Mouse (Mus musculus) embryonic facial prominence, embryonic 11.5 days (tissue): ENCODE measurements around the gene Chtop. TPM values are rescaled to one million over a fixed set of nuclear protein-coding genes. Genes with fewer than 3 reads are reported as not detected.

Experiments used
- ATAC-seq: fragments of 200-750 bp; cut with Nextera tagmentation; replicated peaks from 2 replicates; pipeline ENCODE4 v1.8.0; 2017; ENCODE audit warnings: low read depth; ENCODE audit not compliant: insufficient number of reproducible peaks, low FRiP score, low TSS enrichment
- DNase-seq: peaks from one replicate; pipeline ENCODE4 v3.0.0-alpha.2; 2015; ENCODE audit warnings: low spot score
- H3K27ac ChIP-seq: fragments of 300-500 bp; sonication (generic); replicated peaks from 2 replicates; pipeline ENCODE4 v1.5.1; 2014; ENCODE audit warnings: mild to moderate bottlenecking, low read depth, low read length, control low read depth
- H3K27me3 ChIP-seq: fragments of 300-500 bp; sonication (generic); 2 replicates; pipeline ENCODE4 v1.6.1; 2014; ENCODE audit warnings: mild to moderate bottlenecking, low read length, moderate library complexity, mixed read lengths; ENCODE audit not compliant: control insufficient read depth, insufficient read depth
- H3K36me3 ChIP-seq: fragments of 300-500 bp; sonication (generic); replicated peaks from 2 replicates; pipeline ENCODE4 v1.6.1; 2014; ENCODE audit warnings: low read depth, mild to moderate bottlenecking, low read length, moderate library complexity, mixed read lengths; ENCODE audit not compliant: control insufficient read depth, insufficient read depth
- H3K4me1 ChIP-seq: fragments of 300-500 bp; sonication (generic); 2 replicates; pipeline ENCODE4 v1.6.1; 2014; ENCODE audit warnings: low read length, mixed read lengths; ENCODE audit not compliant: control insufficient read depth, insufficient read depth
- H3K4me2 ChIP-seq: fragments of 300-500 bp; sonication (generic); 2 replicates; pipeline ENCODE4 v1.6.1; 2014; ENCODE audit warnings: low read depth, mild to moderate bottlenecking, control low read depth, low read length, moderate library complexity
- H3K4me3 ChIP-seq: fragments of 300-500 bp; sonication (generic); 2 replicates; pipeline ENCODE4 v1.5.1; 2014; ENCODE audit warnings: low read depth, low read length, control low read depth
- H3K9ac ChIP-seq: fragments of 300-500 bp; sonication (generic); replicated peaks from 2 replicates; pipeline ENCODE4 v1.6.1; 2014; ENCODE audit warnings: mild to moderate bottlenecking, control low read depth, low read length
- H3K9me3 ChIP-seq: fragments of 300-500 bp; sonication (generic); replicated peaks from 2 replicates; pipeline ENCODE4 v1.6.1; 2016; ENCODE audit warnings: mild to moderate bottlenecking, low read length, inconsistent platforms, mixed read lengths; ENCODE audit not compliant: control insufficient read depth
- WGBS: fragments of 180-500 bp; shearing (Covaris S2); extraction: QIAGEN DNeasy Blood & Tissue Kit; methylation state at CpG from one replicate; pipeline ENCODE4 v1.1.7; 2014; 5-methylcytosine and 5-hydroxymethylcytosine counted together
- polyA plus RNA-seq: library from polyadenylated mRNA; unstranded; fragments of >200 nt; fragmentation: Nextera tagmentation; extraction: Ambion mirVana; gene quantifications from 2 replicates; pipeline ENCODE4 v1.2.1, GENCODE M21; 2014

The Chtop gene
- polyA plus RNA-seq, 1 experiment from 2014 or later: 132 TPM

DNA sequence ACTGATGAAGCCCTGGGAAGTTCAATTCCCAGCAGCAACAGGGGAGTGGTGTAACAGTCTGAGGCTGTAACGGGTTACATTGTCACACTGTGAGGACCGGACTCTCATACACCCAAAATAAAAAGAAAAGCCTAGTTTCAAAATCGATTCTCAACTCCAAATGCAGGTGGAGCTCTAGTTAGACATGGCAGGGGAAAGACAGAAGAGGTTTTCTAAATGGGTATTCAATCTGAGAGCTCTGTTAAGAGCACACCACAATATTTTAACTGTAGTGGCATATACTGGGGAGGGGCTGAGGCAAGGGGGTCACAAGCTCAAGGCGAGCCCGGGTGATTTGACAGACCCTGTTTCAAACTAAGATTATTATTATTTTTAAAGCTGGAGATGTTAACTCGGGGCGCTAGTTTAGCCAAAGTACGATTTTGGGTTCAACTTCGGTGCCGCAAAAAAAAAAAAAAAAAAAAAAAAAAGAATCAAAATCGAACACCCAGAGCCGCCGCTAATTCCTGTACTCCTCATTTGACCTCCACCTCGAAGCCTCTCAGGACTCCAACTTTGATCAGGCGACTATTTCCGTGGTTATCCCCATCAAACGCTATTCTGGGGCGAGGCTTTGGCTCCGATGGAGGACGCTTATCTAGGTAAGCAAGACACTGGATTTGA, 880 bp downstream of the Chtop start:
- ATAC-seq (no peak; the same call in 1 of the 2 replicates), DNase-seq (peak; percentile 26)

GRCm38 (mm10) chr3:90506362-90506761, 2.9 kb downstream of the Chtop start:
- no peaks in the 10 kb centered on the region for H3K9me3 ChIP-seq
- H3K4me1 ChIP-seq: no peaks in the 10 kb centered on the region; the same call in 1 of the 2 replicates
- peaks cover 19% of the 10 kb centered on the region for H3K36me3 ChIP-seq
- H3K27ac ChIP-seq: no peak overlapping the region
- no peak overlapping the region for H3K4me3 ChIP-seq
- no peaks in the 10 kb centered on the region for H3K27me3 ChIP-seq
- H3K4me2 ChIP-seq: no peak overlapping the region
- H3K9ac ChIP-seq: no peak overlapping the region
- ATAC-seq (no peak), DNase-seq (no peak)
- 91% methylated on average over 3 of the region's 3 CpGs for WGBS

More for the DNA sequence above, 880 bp downstream of the Chtop start:
- no peaks in the 10 kb centered on the region for H3K27me3 ChIP-seq
- H3K9me3 ChIP-seq: no peaks in the 10 kb centered on the region
- peak overlapping the region; percentile 98 for H3K9ac ChIP-seq
- H3K4me1 ChIP-seq: no peaks in the 10 kb centered on the region; the same call in 1 of the 2 replicates
- H3K36me3 ChIP-seq: peaks cover 16% of the 10 kb centered on the region
- peak overlapping the region; percentile 85; the same call in 1 of the 2 replicates for H3K27ac ChIP-seq
- H3K4me3 ChIP-seq: peak overlapping the region; percentile 94
- H3K4me2 ChIP-seq: peak overlapping the region; percentile 71
- WGBS: 5% methylated on average over 20 of the region's 20 CpGs

DNA sequence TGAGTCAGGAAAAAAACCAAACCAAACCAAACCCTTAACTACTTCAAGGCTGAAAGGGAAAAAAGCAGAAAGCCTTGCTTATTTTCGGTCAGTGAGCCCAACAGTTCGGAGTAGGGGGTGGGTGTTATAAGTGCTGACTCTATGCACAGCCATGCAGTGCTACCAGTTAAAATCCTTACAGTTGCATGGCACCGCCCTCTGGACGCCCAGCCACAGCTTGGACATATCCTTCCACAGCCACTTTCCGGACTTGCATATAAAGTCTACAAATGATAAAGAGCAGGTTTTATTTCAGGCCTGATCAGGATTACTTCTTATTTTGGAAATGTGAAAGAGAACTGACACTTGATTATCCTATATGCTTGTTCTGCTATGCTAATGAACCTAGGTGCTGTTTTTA, 4.1 kb downstream of the Chtop start:
- Histone ChIP-seq H3K4me3 (no peak overlapping the region), H3K36me3 (peaks cover 21% of the 10 kb centered on the region), H3K9me3 (no peaks in the 10 kb centered on the region), H3K27ac (no peak overlapping the region), H3K27me3 (no peaks in the 10 kb centered on the region), H3K9ac (no peak overlapping the region), H3K4me2 (no peak overlapping the region), H3K4me1 (no peaks in the 10 kb centered on the region; the same call in 1 of the 2 replicates)
- 93% methylated on average over 5 of the region's 5 CpGs for WGBS
- ATAC-seq (no peak), DNase-seq (no peak)

- no peak for ATAC-seq
- no peaks in the 10 kb centered on the region for H3K9me3 ChIP-seq
- H3K4me1 ChIP-seq: no peaks in the 10 kb centered on the region; the same call in 1 of the 2 replicates
- no peak overlapping the region for H3K9ac ChIP-seq
- H3K4me2 ChIP-seq: no peak overlapping the region
- H3K27me3 ChIP-seq: no peaks in the 10 kb centered on the region
- H3K36me3 ChIP-seq: peaks cover 22% of the 10 kb centered on the region
- WGBS: 89% methylated on average over 4 of the region's 4 CpGs
- no peak overlapping the region for H3K4me3 ChIP-seq
- DNase-seq: no peak
- H3K27ac ChIP-seq: no peak overlapping the region
Measured at GRCm38 (mm10) chr3:90503444-90503843, 5.9 kb downstream of the Chtop start.

- ATAC-seq (no peak), DNase-seq (no peak)
- Histone ChIP-seq H3K9me3 (no peaks in the 10 kb centered on the region), H3K9ac (no peak overlapping the region), H3K27ac (no peak overlapping the region), H3K27me3 (no peaks in the 10 kb centered on the region), H3K4me1 (no peaks in the 10 kb centered on the region), H3K36me3 (peaks cover 13% of the 10 kb centered on the region), H3K4me3 (no peak overlapping the region), H3K4me2 (no peak overlapping the region)
Measured at GRCm38 (mm10) chr3:90497597-90497996, 11.7 kb downstream of the Chtop start.

GRCm38 (mm10) chr3:90495850-90496525, 13.3 kb downstream of the Chtop start:
- Histone ChIP-seq H3K4me2 (no peak overlapping the region), H3K27ac (no peak overlapping the region), H3K4me3 (no peak overlapping the region), H3K27me3 (no peaks in the 10 kb centered on the region), H3K4me1 (no peaks in the 10 kb centered on the region), H3K36me3 (peaks cover 13% of the 10 kb centered on the region), H3K9me3 (no peaks in the 10 kb centered on the region), H3K9ac (no peak overlapping the region)
- 92% methylated on average over 7 of the region's 7 CpGs for WGBS
- DNase-seq: no peak
- no peak for ATAC-seq

DNA sequence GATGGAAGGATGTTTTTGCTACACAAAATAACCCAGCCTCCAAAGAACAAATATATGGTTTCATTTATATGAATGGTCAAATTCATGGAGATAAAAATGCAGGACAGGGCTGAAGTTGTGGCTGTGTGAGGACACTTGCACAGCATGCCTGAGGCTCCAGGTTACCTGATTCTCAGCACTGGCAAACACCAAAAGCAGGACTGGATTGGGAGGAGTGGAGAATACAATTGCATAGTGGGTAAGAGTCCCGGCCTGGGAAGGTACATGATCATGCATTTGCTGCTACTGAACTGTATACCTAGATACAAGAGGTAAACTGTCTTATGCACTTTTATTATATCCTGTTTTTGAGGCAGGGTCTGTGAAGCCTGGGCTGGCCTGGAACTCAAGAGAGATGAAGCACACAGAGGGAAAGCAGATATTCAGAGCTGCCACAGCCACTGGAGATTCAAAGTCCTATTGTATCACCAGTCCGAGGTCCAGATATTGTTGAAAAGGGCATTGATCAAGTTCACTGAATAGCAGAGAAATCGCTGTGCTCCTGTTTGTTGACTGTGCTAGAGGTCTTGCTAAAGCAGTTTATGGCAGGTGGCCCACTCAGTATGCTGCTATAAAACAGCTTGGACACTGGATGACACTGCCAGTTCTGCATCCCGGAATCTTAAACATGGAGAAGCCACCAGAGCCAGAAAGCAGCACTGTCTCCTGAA, 15.3 kb downstream of the Chtop start:
- H3K9me3 ChIP-seq: no peaks in the 10 kb centered on the region
- no peak overlapping the region for H3K27ac ChIP-seq
- no peaks in the 10 kb centered on the region for H3K27me3 ChIP-seq
- H3K9ac ChIP-seq: no peak overlapping the region
- no peak overlapping the region for H3K4me2 ChIP-seq
- peak; percentile 41 for DNase-seq
- peaks cover 11% of the 10 kb centered on the region for H3K36me3 ChIP-seq
- ATAC-seq: no peak
- H3K4me1 ChIP-seq: peaks cover 3% of the 10 kb centered on the region; the same call in 1 of the 2 replicates
- H3K4me3 ChIP-seq: no peak overlapping the region
- WGBS: 62% methylated on average over 4 of the region's 4 CpGs

DNA sequence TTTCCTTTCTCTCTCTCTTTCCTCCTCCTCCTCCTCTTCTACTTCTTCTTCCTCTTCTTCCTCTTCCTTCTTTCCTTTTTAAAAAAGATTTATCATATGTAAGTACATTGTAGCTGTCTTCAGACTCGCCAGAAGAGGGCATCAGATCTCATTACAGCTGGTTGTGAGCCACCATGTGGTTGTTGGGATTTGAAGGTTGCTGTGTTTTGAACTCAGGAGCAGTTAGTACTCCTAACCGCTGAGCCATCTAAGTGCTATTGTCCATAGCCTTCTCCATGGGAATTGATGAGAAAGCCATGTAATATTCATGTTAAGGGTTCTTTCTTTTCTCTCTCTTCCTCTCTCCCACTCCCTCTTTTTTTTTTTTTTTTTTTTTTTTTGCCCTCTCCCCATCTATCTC, 17.9 kb downstream of the Chtop start:
- DNase-seq: no peak
- H3K9me3 ChIP-seq: no peaks in the 10 kb centered on the region
- WGBS: 42% methylated on average over 2 of the region's 2 CpGs
- H3K9ac ChIP-seq: no peak overlapping the region
- no peak overlapping the region for H3K4me2 ChIP-seq
- no peak overlapping the region for H3K27ac ChIP-seq
- H3K4me1 ChIP-seq: peaks cover 3% of the 10 kb centered on the region; the same call in 1 of the 2 replicates
- H3K36me3 ChIP-seq: peaks cover 5% of the 10 kb centered on the region
- no peak overlapping the region for H3K4me3 ChIP-seq
- H3K27me3 ChIP-seq: no peaks in the 10 kb centered on the region
- no peak for ATAC-seq
